Mouse (Mus musculus) cortical plate, adult 2 months (tissue): Measurements from ENCODE around the gene Uchl4. TPM values are rescaled to one million over a fixed set of nuclear protein-coding genes. Genes with fewer than 3 reads are reported as not detected.

ENCODE experiments used
- H3K27ac ChIP-seq: fragments of 200-500 bp; 2 replicates; pipeline ENCODE4 v1.5.1; 2012; ENCODE audit warnings: low read length, control low read depth, inconsistent platforms; ENCODE audit not compliant: insufficient read depth
- H3K4me1 ChIP-seq: fragments of 200-500 bp; 2 replicates; pipeline ENCODE4 v1.6.1; 2011; ENCODE audit warnings: low read length; ENCODE audit not compliant: control insufficient read depth, insufficient read depth
- H3K4me3 ChIP-seq: fragments of 200-500 bp; 2 replicates; pipeline ENCODE4 v1.5.1; 2011; ENCODE audit warnings: mild to moderate bottlenecking, low read length, control low read depth; ENCODE audit not compliant: insufficient read depth
- CTCF ChIP-seq: fragments of 200-500 bp; IDR thresholded peaks from 2 replicates; pipeline ENCODE4 v1.5.1; 2011; ENCODE audit warnings: mild to moderate bottlenecking, control low read depth, low read length; ENCODE audit not compliant: insufficient read depth; ENCODE audit errors: extremely low read depth
- POLR2A ChIP-seq: fragments of 200-500 bp; IDR thresholded peaks from 2 replicates; pipeline ENCODE4 v1.6.1; 2011; ENCODE audit warnings: mild to moderate bottlenecking, low read length, control low read depth; ENCODE audit not compliant: insufficient read depth; ENCODE audit errors: extremely low read depth
- polyA plus RNA-seq: library from polyadenylated mRNA; depleted of rRNA; stranded (reverse); fragments of >200 nt; gene quantifications from 2 replicates; pipeline ENCODE4 v1.2.3, GENCODE M21; 2012

The Uchl4 gene
- polyA plus RNA-seq, 1 experiment: 0.08 TPM

GRCm38 (mm10) chr9:64242381-64242831 is 7.4 kb downstream of the Uchl4 start:
- peaks cover 1% of the 10 kb centered on the region; the same call in 1 of the 2 replicates for H3K4me1 ChIP-seq
- no peak overlapping the region for H3K4me3 ChIP-seq
- no peak overlapping the region for H3K27ac ChIP-seq
- no peak for TF ChIP-seq POLR2A

GRCm38 (mm10) chr9:64249371-64249770 is 14.4 kb downstream of the Uchl4 start:
- Histone ChIP-seq H3K27ac (no peak overlapping the region), H3K4me3 (no peak overlapping the region), H3K4me1 (peaks cover 5% of the 10 kb centered on the region)
- TF ChIP-seq CTCF (no peak), POLR2A (no peak)

GRCm38 (mm10) chr9:64250111-64250730 is 15.2 kb downstream of the Uchl4 start:
- Histone ChIP-seq H3K4me3 (no peak overlapping the region), H3K4me1 (peaks cover 5% of the 10 kb centered on the region), H3K27ac (no peak overlapping the region)
- no peak for TF ChIP-seq CTCF
- TF ChIP-seq POLR2A: no peak

GRCm38 (mm10) chr9:64252591-64253020 is 17.6 kb downstream of the Uchl4 start:
- H3K4me3 ChIP-seq: peak overlapping the region; percentile 78
- H3K27ac ChIP-seq: peak overlapping the region; percentile 64
- H3K4me1 ChIP-seq: peaks cover 3% of the 10 kb centered on the region
- TF ChIP-seq POLR2A (no peak), CTCF (no peak)

- peak within 1 kb of the TSS; percentile 64 for H3K27ac ChIP-seq
- peak within 1 kb of the TSS; percentile 78 for H3K4me3 ChIP-seq
- peaks cover 3% of the 10 kb centered on the region for H3K4me1 ChIP-seq
- peak; percentile 54 for TF ChIP-seq CTCF
- peak; percentile 93 for TF ChIP-seq POLR2A
Observed at GRCm38 (mm10) chr9:64253021-64253904, 18.3 kb downstream of the Uchl4 start, which contains the start of gene Map2k1. Gene Map2k1 (minus strand): TSS chr9:64253631.

GRCm38 (mm10) chr9:64255422-64255821 is 20.4 kb downstream of the Uchl4 start:
- H3K4me1 ChIP-seq: no peaks in the 10 kb centered on the region; the same call in 1 of the 2 replicates
- H3K27ac ChIP-seq: no peak overlapping the region
- no peak overlapping the region for H3K4me3 ChIP-seq
- TF ChIP-seq CTCF (no peak), POLR2A (no peak)

GRCm38 (mm10) chr9:64256204-64256603 is 21.2 kb downstream of the Uchl4 start:
- TF ChIP-seq CTCF: no peak
- TF ChIP-seq POLR2A: no peak
- H3K4me3 ChIP-seq: no peak overlapping the region
- no peak overlapping the region for H3K27ac ChIP-seq
- no peaks in the 10 kb centered on the region; the same call in 1 of the 2 replicates for H3K4me1 ChIP-seq

- no peaks in the 10 kb centered on the region for H3K4me1 ChIP-seq
- TF ChIP-seq POLR2A (no peak), CTCF (no peak)
- no peak overlapping the region for H3K4me3 ChIP-seq
- no peak overlapping the region for H3K27ac ChIP-seq
Observed at GRCm38 (mm10) chr9:64259906-64260305, 24.9 kb downstream of the Uchl4 start.

- TF ChIP-seq POLR2A (no peak), CTCF (no peak)
- no peak overlapping the region for H3K27ac ChIP-seq
- no peaks in the 10 kb centered on the region for H3K4me1 ChIP-seq
- H3K4me3 ChIP-seq: no peak overlapping the region
Observed at GRCm38 (mm10) chr9:64261023-64261422, 26.0 kb downstream of the Uchl4 start.
